Mouse (Mus musculus) 3T3-L1 (cell line): ENCODE data around the gene Casp3.
"Not testable (repeated sequence)": the region's sequence is repeated elsewhere in the genome, so short reads cannot be mapped to it uniquely, and the experiment has no call there.

Experiments
- DNase-seq: peaks from one replicate; pipeline ENCODE4 v3.0.0-alpha.2; 2015; ENCODE audit warnings: low read depth, low spot score

Casp3 gene

DNA sequence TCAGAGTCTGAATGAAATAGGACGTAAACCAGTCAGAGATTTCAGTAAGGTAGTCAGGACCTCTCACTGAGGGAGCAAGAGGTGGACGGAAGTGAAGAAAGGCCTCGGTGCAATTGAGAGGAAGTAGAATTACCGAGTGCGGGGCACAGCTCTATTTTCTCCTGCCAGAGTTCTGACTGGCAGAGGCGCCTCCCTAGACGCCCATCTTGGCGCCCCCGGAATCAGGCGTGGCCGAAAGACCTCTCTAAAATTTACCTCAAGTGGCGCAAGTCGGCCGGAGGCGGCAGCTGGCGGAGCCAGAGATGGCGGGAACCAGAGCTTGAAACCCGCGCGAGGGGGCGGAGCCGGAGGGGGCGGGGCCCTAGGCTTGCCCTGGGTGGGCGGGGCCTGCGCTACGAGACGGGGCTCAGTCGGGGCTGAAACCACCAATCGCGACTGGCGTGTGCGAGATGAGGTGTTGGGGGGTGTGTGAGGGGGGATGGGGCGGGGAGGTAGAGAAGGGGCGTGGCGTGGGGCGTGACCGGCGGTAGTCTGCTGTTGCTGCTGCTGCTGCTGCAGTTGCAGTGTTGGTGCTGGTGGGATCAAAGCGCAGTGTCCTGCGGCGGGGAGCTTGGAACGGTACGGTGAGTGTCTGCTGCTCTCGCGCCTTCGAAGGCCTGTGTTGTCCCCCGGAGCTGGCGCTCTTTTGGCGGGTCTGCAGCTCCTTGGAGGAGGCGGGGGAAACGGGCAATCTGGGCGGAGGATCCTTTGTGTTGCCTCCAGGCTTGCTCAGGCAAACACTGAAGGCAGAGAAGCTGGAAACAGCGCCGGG is at the start of gene Casp3, which contains the start of gene Primpol:
TSS of gene Casp3 (plus strand) at position 413 of the 811 bp plus-strand sequence.
TSS of gene Primpol (minus strand) at position 334 of the 811 bp plus-strand sequence.
- peak; percentile 95 for DNase-seq

GRCm38 (mm10) chr8:46567946-46568345 is 49.1 kb upstream of the Casp3 start:
- no peak for DNase-seq

DNA sequence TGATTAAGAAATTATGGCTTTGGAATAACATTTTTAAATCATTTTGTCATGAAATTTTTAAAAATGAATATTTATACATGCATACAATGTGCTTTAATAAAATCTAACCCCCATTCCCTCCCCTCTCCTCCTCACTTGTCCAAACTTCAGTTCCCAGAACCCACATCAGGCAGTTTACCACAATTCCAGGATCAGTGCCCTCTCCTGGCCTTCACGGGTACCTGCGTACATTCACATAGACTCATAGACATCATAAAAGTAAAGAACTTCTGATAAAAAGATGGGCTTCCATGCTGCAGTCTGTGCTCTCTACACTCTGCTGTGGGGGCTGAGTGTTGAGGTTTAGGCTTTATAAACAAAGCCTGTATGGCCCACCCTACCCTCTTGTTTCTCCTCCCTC is 48.1 kb upstream of the Casp3 start:
- DNase-seq, result peak; percentile 43

DNA sequence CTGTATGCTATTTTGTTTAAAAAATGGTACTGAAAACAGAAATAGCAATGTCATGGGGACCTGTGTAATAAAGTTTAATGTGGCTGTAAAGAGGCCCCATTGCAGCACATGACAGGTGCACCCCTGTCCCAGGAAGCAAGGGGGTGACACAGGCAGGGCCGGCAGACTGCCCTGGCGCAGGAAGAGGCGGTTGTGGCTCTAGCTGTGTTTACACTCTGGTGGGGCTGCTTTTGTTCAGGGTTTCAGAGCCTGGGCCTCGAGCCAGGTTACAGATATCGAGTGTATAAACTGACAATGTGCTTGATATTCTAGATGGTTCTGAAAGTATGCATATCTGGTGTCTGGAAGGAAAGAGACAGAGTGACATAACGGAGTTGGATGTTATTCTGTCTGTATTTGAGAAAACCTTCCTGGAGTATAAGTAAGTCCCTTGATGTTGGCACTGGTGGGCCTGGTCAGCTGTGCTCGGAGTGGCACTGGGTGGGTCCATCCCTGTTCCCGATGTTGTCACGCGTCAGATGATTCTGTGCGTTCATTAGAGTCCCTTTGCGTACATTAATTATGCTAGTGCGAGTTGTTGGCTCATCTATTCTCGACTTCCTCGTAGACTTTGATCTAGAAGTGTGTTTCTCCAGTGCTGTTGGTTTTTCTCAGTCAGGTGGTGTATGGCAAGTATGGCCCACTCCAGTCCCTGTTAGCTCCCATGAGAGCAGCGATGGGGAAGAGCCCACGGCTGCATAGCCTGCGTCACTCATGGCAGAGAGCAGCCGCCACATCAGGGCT is 47.2 kb upstream of the Casp3 start:
- DNase-seq, result no peak

- DNase-seq, result no peak
These were observed 46.4 kb upstream of the Casp3 start for GRCm38 (mm10) chr8:46570673-46571072.

GRCm38 (mm10) chr8:46573446-46573845 is 43.6 kb upstream of the Casp3 start:
- DNase-seq, result no peak

GRCm38 (mm10) chr8:46573964-46574363 is 43.1 kb upstream of the Casp3 start:
- DNase-seq, result no peak

- DNase-seq, result no peak
These were observed 38.3 kb upstream of the Casp3 start for GRCm38 (mm10) chr8:46578794-46579193.

DNA sequence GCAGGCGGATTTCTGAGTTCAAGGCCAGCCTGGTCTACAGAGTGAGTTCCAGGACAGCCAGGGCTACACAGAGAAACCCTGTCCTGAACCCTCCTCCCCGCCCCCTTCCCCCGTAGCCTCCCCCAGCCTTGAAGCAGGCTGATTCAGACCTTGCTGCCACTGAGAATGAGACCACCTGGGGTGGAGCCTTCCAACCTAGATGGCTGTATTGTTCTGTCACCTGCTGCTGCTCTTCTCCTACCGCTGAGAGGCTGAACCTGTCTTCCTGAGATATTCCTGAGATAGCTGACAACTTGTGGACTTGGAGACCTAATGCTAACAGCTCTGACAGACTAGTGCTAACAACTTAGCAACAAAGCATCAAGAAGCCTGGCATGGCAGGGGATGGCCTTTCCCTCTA is 32.8 kb upstream of the Casp3 start:
- DNase-seq, result not testable (repeated sequence)

DNA sequence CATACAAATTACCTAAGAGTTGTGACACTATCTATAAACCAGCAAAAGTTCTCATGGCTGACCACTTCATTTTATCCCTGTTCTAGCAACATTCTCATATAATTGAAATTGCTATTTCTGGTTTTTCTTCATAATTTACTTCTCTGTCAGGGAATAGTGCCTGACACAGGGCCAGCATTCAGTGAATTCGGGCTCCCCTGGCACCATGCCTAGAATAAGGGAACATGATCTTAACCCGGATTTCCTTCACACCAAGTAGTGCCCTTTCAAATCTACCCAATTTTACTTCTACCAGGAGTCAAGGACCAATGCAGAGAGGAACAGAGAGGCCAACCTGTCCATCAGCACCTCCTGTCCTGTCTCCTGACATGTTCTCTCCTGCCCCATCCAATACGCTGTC is 31.5 kb upstream of the Casp3 start:
- DNase-seq, result no peak

DNA sequence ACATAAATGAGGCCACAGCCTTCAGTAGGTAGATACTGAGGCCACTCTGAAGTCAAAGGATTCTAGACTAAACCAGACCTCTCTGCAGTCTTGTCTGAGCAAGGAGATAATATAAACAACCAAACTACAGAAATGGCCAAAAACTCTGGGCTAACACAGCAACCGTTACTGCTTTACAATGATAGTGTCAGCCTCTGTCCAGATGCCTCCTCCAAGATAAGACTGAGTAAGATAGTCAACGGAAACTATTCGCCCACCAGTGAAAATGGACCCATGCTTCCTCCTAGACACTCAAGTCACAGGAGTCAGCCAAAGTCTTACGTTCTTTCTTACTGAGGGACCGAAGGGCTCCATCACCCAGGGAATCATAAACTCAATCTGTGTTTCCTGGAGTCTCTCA is 29.2 kb upstream of the Casp3 start:
- DNase-seq, result no peak

- DNase-seq, result no peak
These were observed 28.4 kb upstream of the Casp3 start for GRCm38 (mm10) chr8:46588663-46589062.

DNA sequence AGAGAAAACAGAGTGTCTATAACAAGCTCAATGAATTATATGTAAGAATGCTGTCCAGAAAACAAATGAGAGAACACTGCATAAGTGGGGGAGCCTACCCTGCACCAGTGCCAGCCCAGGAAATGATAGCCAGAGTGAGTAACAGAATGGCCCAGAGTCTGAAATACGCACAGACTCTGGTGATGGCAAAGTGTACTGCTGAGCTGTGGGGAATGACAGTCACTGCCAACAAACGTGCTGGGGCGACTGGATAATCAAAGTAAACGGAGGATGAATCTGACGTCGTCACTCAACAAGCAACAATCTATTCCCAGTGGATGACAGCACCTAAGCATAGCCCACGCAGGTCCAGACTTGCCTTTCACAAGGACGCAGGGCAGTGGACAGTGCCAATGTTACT is 24.0 kb upstream of the Casp3 start:
- DNase-seq, result no peak

- no peak for DNase-seq
These were observed 23.3 kb upstream of the Casp3 start for GRCm38 (mm10) chr8:46593772-46594171.

GRCm38 (mm10) chr8:46595593-46595992 is 21.5 kb upstream of the Casp3 start:
- no peak for DNase-seq

- peak; percentile 17 for DNase-seq
These were observed 20.6 kb upstream of the Casp3 start for GRCm38 (mm10) chr8:46596530-46596929.

DNA sequence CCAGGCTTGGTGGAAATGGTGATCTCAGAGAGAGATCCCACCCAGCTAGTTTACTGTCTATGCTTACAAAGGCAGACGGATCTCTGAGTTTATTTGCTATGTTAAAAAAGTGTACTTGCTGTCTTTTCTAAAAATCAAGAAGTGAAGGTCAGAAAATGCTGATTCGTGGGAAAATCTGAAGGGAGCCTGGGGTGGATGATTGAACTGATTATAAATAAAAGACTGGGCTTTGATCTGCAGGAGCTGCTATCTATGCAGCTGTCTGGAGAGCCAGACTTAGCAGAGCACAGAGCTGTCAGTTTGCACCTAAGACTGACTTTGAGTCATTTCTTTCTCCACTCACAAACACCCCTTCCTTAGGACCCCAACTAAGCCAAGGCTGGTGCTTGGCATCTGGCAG is 19.7 kb upstream of the Casp3 start:
- DNase-seq, result no peak

DNA sequence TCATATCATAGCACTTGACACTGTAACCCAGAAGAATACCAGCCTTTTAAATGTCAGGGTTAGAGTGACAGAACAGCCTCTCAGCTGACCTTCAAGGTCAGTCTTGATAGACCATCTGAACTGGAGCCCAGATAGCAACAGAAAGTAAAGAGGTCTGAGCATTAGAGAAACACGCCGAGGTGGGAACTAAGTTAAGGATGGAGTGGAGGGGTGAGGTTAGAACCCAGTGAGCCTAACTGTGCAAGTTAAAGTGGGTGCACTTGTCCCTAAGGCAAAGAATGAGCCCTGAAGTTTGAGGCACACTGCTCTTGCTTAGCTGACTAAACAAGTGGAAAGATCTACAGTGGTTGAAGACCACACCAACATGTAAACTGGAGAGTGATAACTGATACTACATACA is 19.0 kb upstream of the Casp3 start:
- DNase-seq, result no peak

DNA sequence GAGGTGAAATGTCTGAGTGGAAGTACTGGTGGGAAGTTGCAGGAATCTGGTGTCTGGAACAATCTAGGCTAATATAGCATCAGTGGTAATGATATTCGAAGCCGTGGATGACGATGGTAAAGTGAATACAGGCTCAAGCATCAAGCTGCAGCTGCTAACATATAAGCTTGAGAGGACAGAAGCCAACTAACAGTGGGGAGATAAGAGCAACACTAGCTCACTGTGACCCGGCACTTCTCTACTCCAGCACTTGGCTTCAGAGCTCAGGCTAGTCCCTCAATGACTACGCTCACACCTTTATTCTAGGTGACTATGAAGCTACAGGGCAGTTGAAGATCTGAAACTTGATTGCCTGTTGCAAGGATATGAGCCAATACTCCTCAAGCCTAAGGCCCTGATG is 18.3 kb upstream of the Casp3 start:
- DNase-seq, result no peak

DNA sequence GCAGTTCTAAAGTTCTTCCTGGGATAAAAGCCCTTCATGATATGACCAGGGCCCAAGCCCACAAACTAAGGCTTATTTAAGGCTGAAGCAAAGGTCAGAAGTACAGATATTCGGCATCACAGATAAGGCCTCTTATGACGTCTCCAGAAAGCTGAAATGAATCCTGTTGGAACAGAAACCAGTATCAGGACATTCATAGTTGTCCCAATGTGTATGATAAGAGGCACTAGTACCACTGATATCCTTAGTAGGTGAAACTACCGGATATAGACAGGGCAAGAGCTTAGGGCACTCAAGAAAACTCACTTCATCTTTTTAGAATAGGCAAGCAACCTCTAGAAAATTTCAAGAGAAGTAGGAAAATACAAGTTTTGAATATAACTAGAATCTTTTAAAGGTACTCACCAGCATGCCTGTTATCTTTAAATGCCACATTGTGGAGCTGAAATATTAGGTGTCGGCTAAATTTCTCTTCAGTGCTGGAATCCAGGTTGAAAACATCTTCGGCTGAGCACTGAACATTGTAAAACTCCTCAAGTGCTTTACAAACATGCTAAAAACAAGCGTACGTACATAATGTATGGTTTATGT is 17.7 kb upstream of the Casp3 start:
- DNase-seq, result no peak

- DNase-seq, result no peak
These were observed 16.0 kb upstream of the Casp3 start for GRCm38 (mm10) chr8:46600959-46601707.

- no peak for DNase-seq
These were observed 13.5 kb upstream of the Casp3 start for GRCm38 (mm10) chr8:46603587-46603986.
